Mouse (Mus musculus) hindbrain, embryonic 16.5 days (tissue): ENCODE results near the gene Fancc. TPM values are rescaled to one million over a fixed set of nuclear protein-coding genes. Genes with fewer than 3 reads are reported as not detected.
"Not testable (repeated sequence)": the region's sequence is repeated elsewhere in the genome, so short reads cannot be mapped to it uniquely, and the experiment has no call there.

ENCODE experiments used
- ATAC-seq: fragments of 200-750 bp; cut with Nextera tagmentation; 2 replicates; pipeline ENCODE4 v1.8.0; 2017; ENCODE audit warnings: moderate TSS enrichment, moderate library complexity
- H3K27ac ChIP-seq: fragments of 300-500 bp; sonication (generic); 2 replicates; pipeline ENCODE4 v1.5.1; 2014; ENCODE audit warnings: low read depth, mild to moderate bottlenecking, control low read depth, low read length, moderate library complexity
- H3K27me3 ChIP-seq: fragments of 300-500 bp; sonication (generic); replicated peaks from 2 replicates; pipeline ENCODE4 v1.6.1; 2014; ENCODE audit warnings: low read length; ENCODE audit not compliant: control insufficient read depth, insufficient read depth
- H3K36me3 ChIP-seq: fragments of 300-500 bp; sonication (generic); 2 replicates; pipeline ENCODE4 v1.6.1; 2014; ENCODE audit warnings: mild to moderate bottlenecking, low read length, moderate library complexity, mixed read lengths; ENCODE audit not compliant: control insufficient read depth, insufficient read depth
- H3K4me1 ChIP-seq: fragments of 300-500 bp; sonication (generic); 2 replicates; pipeline ENCODE4 v1.6.1; 2014; ENCODE audit warnings: low read depth, low read length; ENCODE audit not compliant: control insufficient read depth, insufficient read depth
- H3K4me2 ChIP-seq: fragments of 300-500 bp; sonication (generic); 2 replicates; pipeline ENCODE4 v1.6.1; 2014; ENCODE audit warnings: mild to moderate bottlenecking, low read length, control low read depth, moderate library complexity
- H3K4me3 ChIP-seq: fragments of 300-500 bp; sonication (generic); 2 replicates; pipeline ENCODE4 v1.5.1; 2014; ENCODE audit warnings: mild to moderate bottlenecking, low read length, control low read depth, moderate library complexity
- H3K9ac ChIP-seq: fragments of 300-500 bp; sonication (generic); 2 replicates; pipeline ENCODE4 v1.6.1; 2014; ENCODE audit warnings: low read depth, mild to moderate bottlenecking, control low read depth, low read length, moderate library complexity
- H3K9me3 ChIP-seq: fragments of 300-500 bp; sonication (generic); 2 replicates; pipeline ENCODE4 v1.6.1; 2014; ENCODE audit warnings: mild to moderate bottlenecking, low read length, moderate library complexity; ENCODE audit not compliant: control insufficient read depth
- WGBS: fragments of 180-500 bp; shearing (Covaris S2); extraction: QIAGEN DNeasy Blood & Tissue Kit; methylation state at CpG from one replicate; pipeline ENCODE4 v1.1.7; 2014; 5-methylcytosine and 5-hydroxymethylcytosine counted together
- polyA plus RNA-seq: library from polyadenylated mRNA; unstranded; fragments of >200 nt; fragmentation: Nextera tagmentation; extraction: Ambion mirVana; gene quantifications from 2 replicates; pipeline ENCODE4 v1.2.1, GENCODE M21; 2015

Fancc gene
- polyA plus RNA-seq, 1 experiment from 2014 or later, result 16.0 TPM

DNA sequence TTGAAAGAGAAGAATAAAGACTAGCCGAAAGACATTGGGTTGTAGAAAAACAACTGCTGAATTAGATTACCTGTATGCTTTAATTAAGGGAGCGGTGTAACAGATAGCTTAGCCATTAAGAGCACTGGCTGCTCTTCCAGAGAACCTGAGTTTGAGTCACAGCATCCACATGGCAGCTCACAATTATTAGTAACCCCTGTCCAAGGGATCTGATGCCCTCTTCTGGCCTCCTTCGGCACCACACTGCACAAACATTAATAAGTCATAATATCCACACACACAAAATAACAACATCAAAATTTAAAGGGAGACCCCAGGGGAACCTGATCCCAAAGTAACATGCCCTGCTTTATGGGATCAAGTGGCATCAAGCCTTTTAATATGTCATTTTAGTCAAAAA is 64.3 kb downstream of the Fancc start:
- no peaks in the 10 kb centered on the region for H3K36me3 ChIP-seq
- H3K4me1 ChIP-seq, result no peaks in the 10 kb centered on the region; the same call in 1 of the 2 replicates
- 87% methylated on average over 3 of the region's 3 CpGs for WGBS
- H3K9me3 ChIP-seq, result no peaks in the 10 kb centered on the region
- H3K27ac ChIP-seq, result no peak overlapping the region
- H3K4me3 ChIP-seq, result no peak overlapping the region
- no peak overlapping the region for H3K4me2 ChIP-seq
- H3K27me3 ChIP-seq, result no peaks in the 10 kb centered on the region
- no peak overlapping the region for H3K9ac ChIP-seq
- no peak for ATAC-seq

- 12% methylated on average over 5 of the region's 5 CpGs for WGBS
- no peak for ATAC-seq
- no peaks in the 10 kb centered on the region; the same call in 1 of the 2 replicates for H3K4me1 ChIP-seq
These were observed 65.3 kb downstream of the Fancc start for GRCm38 (mm10) chr13:63431857-63432191.

DNA sequence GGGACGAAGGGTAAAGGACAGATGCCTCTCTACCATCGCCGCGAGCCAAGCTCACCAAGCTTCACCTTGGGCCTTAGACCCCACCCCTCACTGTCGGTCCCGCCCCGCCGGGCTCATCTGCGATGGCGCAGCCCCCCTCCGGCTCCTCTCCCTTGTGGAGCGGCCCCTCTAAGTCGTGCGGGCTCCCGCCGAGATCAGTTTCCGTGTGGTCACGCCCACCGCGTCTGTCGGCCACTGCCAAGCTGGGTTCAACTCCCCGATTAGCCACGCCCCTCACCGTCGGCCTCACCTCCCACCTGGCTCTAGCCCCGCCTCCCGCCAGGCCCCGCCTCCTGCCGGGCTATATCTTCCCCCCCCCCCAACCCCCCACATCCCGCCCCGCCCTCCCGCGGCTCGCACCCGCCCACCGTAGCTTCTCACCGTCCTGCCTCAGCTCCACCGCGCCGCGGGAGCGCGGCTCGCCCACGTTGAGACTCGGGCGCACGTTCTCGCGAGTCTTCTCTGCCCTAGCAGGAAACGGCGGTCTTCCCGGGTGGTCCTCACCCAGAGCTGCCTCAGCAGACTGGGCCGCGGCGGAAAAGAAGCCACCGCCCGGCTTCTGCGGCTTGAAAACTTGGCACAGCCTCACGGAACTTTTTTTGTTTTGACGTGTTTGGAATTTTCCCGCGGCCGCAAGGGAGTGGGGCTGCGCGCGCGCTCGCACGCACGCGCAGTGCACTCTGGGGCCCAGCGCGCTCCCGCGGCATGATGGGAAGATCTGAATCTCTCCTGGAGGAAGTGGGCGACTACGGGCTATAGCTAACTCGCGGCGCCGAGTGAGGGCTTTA is 65.8 kb downstream of the Fancc start:
- H3K4me1 ChIP-seq, result no peaks in the 10 kb centered on the region; the same call in 1 of the 2 replicates
- H3K9ac ChIP-seq, result peak overlapping the region; percentile 79
- H3K4me3 ChIP-seq, result peak overlapping the region; percentile 73
- WGBS, result under 1% methylated on average over 70 of the region's 82 CpGs
- peak overlapping the region; percentile 71 for H3K4me2 ChIP-seq
- no peaks in the 10 kb centered on the region for H3K36me3 ChIP-seq
- peak; percentile 95 for ATAC-seq
- H3K27me3 ChIP-seq, result no peaks in the 10 kb centered on the region
- peak overlapping the region; percentile 94 for H3K27ac ChIP-seq
- H3K9me3 ChIP-seq, result no peaks in the 10 kb centered on the region

More at GRCm38 (mm10) chr13:63431857-63432191, 65.3 kb downstream of the Fancc start:
- Histone ChIP-seq H3K9me3 (no peaks in the 10 kb centered on the region), H3K4me3 (peak overlapping the region; percentile 73), H3K9ac (peak overlapping the region; percentile 79), H3K36me3 (no peaks in the 10 kb centered on the region), H3K27ac (peak overlapping the region; percentile 94), H3K27me3 (no peaks in the 10 kb centered on the region), H3K4me2 (peak overlapping the region; percentile 71)

- no peaks in the 10 kb centered on the region for H3K27me3 ChIP-seq
- peak overlapping the region; percentile 73 for H3K4me3 ChIP-seq
- H3K27ac ChIP-seq, result peak overlapping the region; percentile 94
- H3K4me1 ChIP-seq, result no peaks in the 10 kb centered on the region; the same call in 1 of the 2 replicates
- WGBS, result 0% methylated on average over 4 of the region's 4 CpGs
- H3K9me3 ChIP-seq, result no peaks in the 10 kb centered on the region
- no peaks in the 10 kb centered on the region for H3K36me3 ChIP-seq
- peak; percentile 79 for ATAC-seq
- peak overlapping the region; percentile 79 for H3K9ac ChIP-seq
- H3K4me2 ChIP-seq, result peak overlapping the region; percentile 71
These were observed 66.4 kb downstream of the Fancc start for GRCm38 (mm10) chr13:63430681-63431029.

DNA sequence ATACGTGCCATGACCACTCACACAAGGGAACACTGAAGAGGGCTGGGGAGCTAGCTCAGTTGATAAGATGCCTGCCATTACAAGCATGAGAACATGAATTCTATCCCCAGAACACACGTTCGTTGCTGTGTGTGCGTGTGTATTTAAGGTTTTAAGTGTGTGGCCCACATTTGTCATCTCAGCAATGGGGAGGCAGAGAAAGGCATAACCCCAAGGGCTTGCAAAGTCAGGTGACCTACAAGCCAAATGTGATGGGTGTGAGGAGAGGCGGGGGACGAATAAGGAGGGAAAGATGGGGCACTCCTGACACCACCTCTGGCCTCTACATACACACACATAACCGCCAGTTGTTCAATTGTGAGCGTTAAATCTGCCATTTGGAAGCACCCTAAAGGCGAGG is 66.9 kb downstream of the Fancc start:
- peak overlapping the region; percentile 71 for H3K4me2 ChIP-seq
- H3K4me3 ChIP-seq, result peak overlapping the region; percentile 73
- H3K27ac ChIP-seq, result peak overlapping the region; percentile 94
- H3K36me3 ChIP-seq, result no peaks in the 10 kb centered on the region
- H3K9me3 ChIP-seq, result no peaks in the 10 kb centered on the region
- WGBS, result 72% methylated on average over 9 of the region's 9 CpGs
- no peaks in the 10 kb centered on the region for H3K27me3 ChIP-seq
- ATAC-seq, result 0 out of 2 replicates have a peak, but pooled peaks have one; percentile 3
- no peaks in the 10 kb centered on the region; the same call in 1 of the 2 replicates for H3K4me1 ChIP-seq
- H3K9ac ChIP-seq, result peak overlapping the region; percentile 79

DNA sequence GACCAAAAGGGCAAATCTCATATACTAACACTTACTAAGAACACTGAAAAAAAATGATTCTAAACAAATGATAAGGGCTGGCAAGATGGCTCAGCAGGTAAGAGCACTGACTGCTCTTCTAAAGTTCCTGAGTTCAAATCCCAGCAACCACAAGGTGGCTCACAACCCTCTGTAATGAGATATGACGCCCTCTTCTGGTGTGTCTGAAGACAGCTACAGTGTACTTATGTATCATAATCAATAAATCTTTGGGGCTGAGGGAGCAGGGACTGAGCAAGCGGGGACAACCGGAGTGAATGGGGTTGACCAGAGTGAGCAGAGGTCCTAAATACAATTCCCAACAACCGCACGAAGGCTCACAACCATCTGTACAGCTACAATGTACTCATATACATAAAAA is 68.9 kb downstream of the Fancc start:
- H3K27me3 ChIP-seq, H3K9ac ChIP-seq, H3K27ac ChIP-seq, H3K4me3 ChIP-seq, H3K4me1 ChIP-seq, H3K36me3 ChIP-seq, H3K9me3 ChIP-seq, ATAC-seq, H3K4me2 ChIP-seq: not testable (repeated sequence)
- 96% methylated on average over 5 of the region's 5 CpGs for WGBS

- WGBS, result 97% methylated on average over 2 of the region's 2 CpGs
These were observed 74.0 kb downstream of the Fancc start for GRCm38 (mm10) chr13:63423060-63423459.

DNA sequence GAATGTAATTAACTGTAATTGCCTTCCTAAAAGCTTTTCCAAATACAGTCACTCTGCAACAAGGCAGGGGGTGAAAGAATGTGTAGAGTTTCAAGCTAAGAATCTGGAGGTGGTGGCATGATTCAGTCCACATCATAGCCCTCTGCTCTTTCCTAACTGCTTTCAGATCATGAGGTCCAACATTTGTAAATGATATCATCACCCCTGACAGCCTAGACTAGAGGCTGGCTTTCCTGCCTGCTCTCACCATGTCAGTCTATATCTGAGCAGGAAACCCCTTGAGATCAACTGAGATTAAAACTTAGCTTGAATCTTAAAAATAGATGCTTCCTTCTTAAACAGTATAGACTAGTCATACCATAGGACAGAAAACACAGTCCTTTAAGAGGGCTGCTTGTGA is 75.9 kb downstream of the Fancc start:
- Histone ChIP-seq H3K27me3 (no peaks in the 10 kb centered on the region), H3K4me3 (no peak overlapping the region), H3K36me3 (no peaks in the 10 kb centered on the region), H3K9me3 (no peaks in the 10 kb centered on the region), H3K27ac (no peak overlapping the region), H3K4me2 (no peak overlapping the region), H3K9ac (no peak overlapping the region), H3K4me1 (no peaks in the 10 kb centered on the region)
- ATAC-seq, result no peak

More at GRCm38 (mm10) chr13:63423060-63423459, 74.0 kb downstream of the Fancc start:
- H3K4me3 ChIP-seq, result no peak overlapping the region
- H3K27me3 ChIP-seq, result no peaks in the 10 kb centered on the region
- H3K27ac ChIP-seq, result no peak overlapping the region
- no peak overlapping the region for H3K4me2 ChIP-seq
- no peak overlapping the region for H3K9ac ChIP-seq
- no peak for ATAC-seq
- H3K9me3 ChIP-seq, result no peaks in the 10 kb centered on the region
- no peaks in the 10 kb centered on the region for H3K36me3 ChIP-seq
- H3K4me1 ChIP-seq, result no peaks in the 10 kb centered on the region

GRCm38 (mm10) chr13:63418148-63418547 is 78.9 kb downstream of the Fancc start:
- H3K27me3 ChIP-seq, result no peaks in the 10 kb centered on the region
- H3K4me1 ChIP-seq, result no peaks in the 10 kb centered on the region
- WGBS, result 76% methylated on average over 2 of the region's 2 CpGs
- H3K27ac ChIP-seq, result no peak overlapping the region
- no peak overlapping the region for H3K9ac ChIP-seq
- ATAC-seq, result no peak
- no peaks in the 10 kb centered on the region for H3K9me3 ChIP-seq
- H3K36me3 ChIP-seq, result no peaks in the 10 kb centered on the region
- H3K4me3 ChIP-seq, result no peak overlapping the region
- no peak overlapping the region for H3K4me2 ChIP-seq
